11 mouse cellular contexts compared by ENCODE assay signal in genomic region chr17:5768810-5769520, GRCm38 (mm10).
DNase-seq lines count a peak whose midpoint lies in the region; ATAC-seq lines count a peak whose summit lies in the region.
"Had no signal": no experiment of that assay in that cellular context is flagged by ENCODE, and none has a peak within 500 bp of the region (broad histone marks: within the 10 kb centered on the region; RNA-seq: fewer than 3 reads in every experiment).

No protein-coding gene starts in this region.

- no peaks in the 10 kb centered on the region for H3K27me3 ChIP-seq in heart, embryonic 13.5 days (replicated peaks)
- no peaks in the 10 kb centered on the region for H3K27me3 ChIP-seq in lung, embryonic 16.5 days (ENCODE audit: control insufficient read depth, insufficient read depth, low read depth, low read length)
- no peaks in the 10 kb centered on the region for H3K27me3 ChIP-seq in limb, embryonic 13.5 days
- H3K27me3 ChIP-seq: CH12.LX; neural tube, embryonic 12.5 days; Patski had no signal

- H3K4me1 ChIP-seq in heart, embryonic 13.5 days: peaks cover 32% of the 10 kb centered on the region
- peaks cover 9% of the 10 kb centered on the region for H3K4me1 ChIP-seq in lung, embryonic 16.5 days (replicated peaks; ENCODE audit: control insufficient read depth, insufficient read depth, low read length)
- H3K4me1 ChIP-seq in limb, embryonic 13.5 days: peaks cover 25% of the 10 kb centered on the region

- no peaks in the 10 kb centered on the region for H3K36me3 ChIP-seq in heart, embryonic 13.5 days
- H3K36me3 ChIP-seq in lung, embryonic 16.5 days (ENCODE audit: control insufficient read depth, insufficient read depth, low read length): no peaks in the 10 kb centered on the region
- H3K36me3 ChIP-seq in limb, embryonic 13.5 days: no peaks in the 10 kb centered on the region
- H3K36me3 ChIP-seq: neural tube, embryonic 12.5 days had no signal

- no peak for ATAC-seq in heart, embryonic 13.5 days (ENCODE audit: extremely low read depth, insufficient number of reproducible peaks, low FRiP score, low TSS enrichment)
- no peak for ATAC-seq in lung, embryonic 16.5 days (ENCODE audit: low read depth)
- no peak for ATAC-seq in limb, embryonic 13.5 days (ENCODE audit: low FRiP score, low read depth)
- ATAC-seq: Patski had no signal

- H3K27ac ChIP-seq in heart, embryonic 13.5 days (replicated peaks): peak overlapping the region; percentile 93; the same call in 1 of the 2 replicates
- peak overlapping the region; percentile 95 for H3K27ac ChIP-seq in lung, embryonic 16.5 days (ENCODE audit: low read length)
- peak overlapping the region; percentile 94 for H3K27ac ChIP-seq in limb, embryonic 13.5 days
- H3K27ac ChIP-seq: neural tube, embryonic 12.5 days had no signal

- H3K9ac ChIP-seq in heart, embryonic 13.5 days: no peak overlapping the region
- H3K9ac ChIP-seq in lung, embryonic 16.5 days (ENCODE audit: low read length): no peak overlapping the region
- H3K9ac ChIP-seq in limb, embryonic 13.5 days: no peak overlapping the region
- H3K9ac ChIP-seq: neural tube, embryonic 12.5 days had no signal

- H3K4me2 ChIP-seq in heart, embryonic 13.5 days: no peak overlapping the region
- H3K4me2 ChIP-seq in lung, embryonic 16.5 days (ENCODE audit: low read depth, low read length): no peak overlapping the region
- H3K4me2 ChIP-seq in limb, embryonic 13.5 days (replicated peaks): peak overlapping the region; percentile 66; the same call in 1 of the 2 replicates

- 78% methylated on average over 9 of the region's 9 CpGs for WGBS in heart, embryonic 13.5 days
- 70% methylated on average over 9 of the region's 9 CpGs for WGBS in lung, embryonic 16.5 days
- WGBS in limb, embryonic 13.5 days: 76% methylated on average over 9 of the region's 9 CpGs

- no peaks in the 10 kb centered on the region for H3K9me3 ChIP-seq in heart, embryonic 13.5 days
- H3K9me3 ChIP-seq in lung, embryonic 16.5 days (ENCODE audit: control insufficient read depth, low read length): no peaks in the 10 kb centered on the region
- no peaks in the 10 kb centered on the region for H3K9me3 ChIP-seq in limb, embryonic 13.5 days
- H3K9me3 ChIP-seq: neural tube, embryonic 12.5 days had no signal

- H3K4me3 ChIP-seq in heart, embryonic 13.5 days: no peak overlapping the region
- H3K4me3 ChIP-seq in lung, embryonic 16.5 days (ENCODE audit: low read length): no peak overlapping the region
- no peak overlapping the region for H3K4me3 ChIP-seq in limb, embryonic 13.5 days
- H3K4me3 ChIP-seq: neural tube, embryonic 12.5 days had no signal

- no peak for DNase-seq in heart, postnatal 4 days
- DNase-seq in lung, adult 18-20 months: no peak
- DNase-seq in thymus, postnatal 36 days: peak; percentile 44 to 67
- DNase-seq in gastrocnemius, postnatal 10 days: no peak
- DNase-seq: retina, postnatal 1 day had no signal

Comparison
In these comparisons a context has a peak if more than half of its experiments do, and no peak if none do; other contexts are left out.
1. DNase-seq: peak in thymus, postnatal 36 days (2 of 2); none in heart, postnatal 4 days (single experiment), lung, adult 18-20 months (0 of 2) and gastrocnemius, postnatal 10 days (single experiment).
2. Peak in every context shown above with its lines, with median percentiles within 50 percentile points of each other: H3K27ac ChIP-seq.